Mouse (Mus musculus) embryo, embryonic 10.5 days (tissue): ENCODE data around the gene Med12l.

Source experiments
- DNase-seq: peaks from one replicate; pipeline ENCODE4 v3.0.0-alpha.2; 2015; ENCODE audit warnings: low spot score

The Med12l gene

GRCm38 (mm10) chr3:59250454-59250853, 244.8 kb downstream of the Med12l start:
- DNase-seq, result no peak

GRCm38 (mm10) chr3:59257740-59258664, 252.4 kb downstream of the Med12l start:
- DNase-seq, result no peak

GRCm38 (mm10) chr3:59260745-59261144, 255.1 kb downstream of the Med12l start:
- DNase-seq, result no peak

- peak; percentile 35 for DNase-seq
These were observed 256.3 kb downstream of the Med12l start for GRCm38 (mm10) chr3:59261709-59262472.

GRCm38 (mm10) chr3:59262704-59263103, 257.1 kb downstream of the Med12l start, which contains the start of gene P2ry12:
TSS of gene P2ry12 (minus strand) at chr3:59262871.
- DNase-seq, result peak; percentile 59

GRCm38 (mm10) chr3:59263417-59263816, 257.8 kb downstream of the Med12l start:
- DNase-seq, result no peak

- DNase-seq, result no peak
These were observed 258.4 kb downstream of the Med12l start for GRCm38 (mm10) chr3:59263988-59264387.

GRCm38 (mm10) chr3:59270811-59271210, 265.2 kb downstream of the Med12l start:
- no peak for DNase-seq

GRCm38 (mm10) chr3:59277502-59278253, 272.1 kb downstream of the Med12l start:
- peak; percentile 86 for DNase-seq

- DNase-seq, result no peak
These were observed 272.6 kb downstream of the Med12l start for GRCm38 (mm10) chr3:59278254-59278533.

GRCm38 (mm10) chr3:59278620-59279019, 273.0 kb downstream of the Med12l start:
- no peak for DNase-seq

GRCm38 (mm10) chr3:59290551-59290950, 284.9 kb downstream of the Med12l start:
- no peak for DNase-seq

GRCm38 (mm10) chr3:59293437-59294199, 288.0 kb downstream of the Med12l start:
- no peak for DNase-seq

- DNase-seq, result no peak
These were observed 290.3 kb downstream of the Med12l start for GRCm38 (mm10) chr3:59295699-59296562.

GRCm38 (mm10) chr3:59296563-59297130, 291.0 kb downstream of the Med12l start:
- DNase-seq, result no peak

- no peak for DNase-seq
These were observed 292.0 kb downstream of the Med12l start for GRCm38 (mm10) chr3:59297653-59298052.

- no peak for DNase-seq
These were observed 299.3 kb downstream of the Med12l start for GRCm38 (mm10) chr3:59304944-59305343.

GRCm38 (mm10) chr3:59305518-59305917, 299.9 kb downstream of the Med12l start:
- DNase-seq, result no peak

GRCm38 (mm10) chr3:59312610-59313009, 307.0 kb downstream of the Med12l start:
- no peak for DNase-seq

GRCm38 (mm10) chr3:59316077-59316476, 310.5 kb downstream of the Med12l start:
- no peak for DNase-seq
